Mouse (Mus musculus) heart, adult 2 months (tissue): ENCODE results near the gene Ube2e3. TPM values are rescaled to one million over a fixed set of nuclear protein-coding genes. Genes with fewer than 3 reads are reported as not detected.

ENCODE experiments used
- DNase-seq, 2 experiments: peaks; one replicate each; pipeline ENCODE4 v3.0.0; 2021
- H3K27ac ChIP-seq: fragments of 200-600 bp; 2 replicates; pipeline ENCODE4 v1.8.1; 2022
- H3K27me3 ChIP-seq: fragments of 200-500 bp; 2 replicates; pipeline ENCODE4 v1.6.1; 2012; ENCODE audit warnings: mild to moderate bottlenecking, low read length, inconsistent platforms, mixed read lengths; ENCODE audit not compliant: control insufficient read depth, insufficient read depth
- H3K36me3 ChIP-seq: fragments of 200-500 bp; 2 replicates; pipeline ENCODE4 v1.6.1; 2012; ENCODE audit warnings: low read length, inconsistent platforms; ENCODE audit not compliant: control insufficient read depth, insufficient read depth
- H3K4me1 ChIP-seq: fragments of 200-500 bp; 2 replicates; pipeline ENCODE4 v1.6.1; 2011; ENCODE audit warnings: low read length; ENCODE audit not compliant: control insufficient read depth, insufficient read depth
- H3K4me3 ChIP-seq: fragments of 200-600 bp; 2 replicates; pipeline ENCODE4 v1.8.1; 2022
- H3K79me2 ChIP-seq: fragments of 200-500 bp; replicated peaks from 2 replicates; pipeline ENCODE4 v1.6.1; 2012; ENCODE audit warnings: mild to moderate bottlenecking, inconsistent platforms, low read length, moderate library complexity, mixed read lengths; ENCODE audit not compliant: control insufficient read depth, insufficient read depth
- H3K9ac ChIP-seq: fragments of 200-500 bp; 2 replicates; pipeline ENCODE4 v1.6.1; 2012; ENCODE audit warnings: low read depth, mild to moderate bottlenecking, control low read depth, inconsistent platforms, low read length, mixed read lengths
- CTCF ChIP-seq: fragments of 200-600 bp; IDR thresholded peaks from 2 replicates; pipeline ENCODE4 v1.8.1; 2022; ENCODE audit warnings: antibody characterized with exemption, mild to moderate bottlenecking, moderate library complexity
- EP300 ChIP-seq: fragments of 200-500 bp; IDR thresholded peaks from 2 replicates; pipeline ENCODE4 v1.6.1; 2011; ENCODE audit warnings: low read depth, low read length, control low read depth; ENCODE audit not compliant: insufficient read depth
- POLR2A ChIP-seq: fragments of 200-500 bp; IDR thresholded peaks from 2 replicates; pipeline ENCODE4 v1.6.1; 2011; ENCODE audit warnings: mild to moderate bottlenecking, low read depth, low read length, control low read depth; ENCODE audit not compliant: insufficient read depth
- WGBS: fragments of 180-500 bp; shearing (Covaris S2); methylation state at CpG from one replicate; pipeline ENCODE4 v1.1.7; 2018; 5-methylcytosine and 5-hydroxymethylcytosine counted together
- intact Hi-C: fragments of 180-260 bp; cut with DNase I; formaldehyde crosslinking; loops from one replicate; pipeline ENCODE4 v1.15.1; 2025
- polyA plus RNA-seq: library from polyadenylated mRNA; depleted of rRNA; stranded (reverse); fragments of >200 nt; gene quantifications from 2 replicates; pipeline ENCODE4 v1.2.3, GENCODE M21; 2012
- total RNA-seq, 2 experiments: library from RNA; stranded (reverse); gene quantifications; 2 replicates each; pipeline ENCODE4 v1.2.3; 2021

Ube2e3 gene
- total and polyA plus RNA-seq, 3 experiments, result 20.9 to 47.8 (median 42.1) TPM

- H3K9ac ChIP-seq, result no peak overlapping the region
- H3K36me3 ChIP-seq, result no peaks in the 10 kb centered on the region; the same call in 1 of the 2 replicates
- H3K4me3 ChIP-seq, result no peak overlapping the region
- H3K79me2 ChIP-seq, result peaks cover 7% of the 10 kb centered on the region; the same call in 1 of the 2 replicates
- intact Hi-C loops, result no loop called here
- TF ChIP-seq EP300 (no peak), POLR2A (no peak), CTCF (no peak)
- no peak overlapping the region for H3K27ac ChIP-seq
- no peaks in the 10 kb centered on the region for H3K27me3 ChIP-seq
- no peak for DNase-seq
- 80% methylated on average over 2 of the region's 2 CpGs for WGBS
- H3K4me1 ChIP-seq, result peaks cover 2% of the 10 kb centered on the region
Measured at GRCm38 (mm10) chr2:78895216-78895615, 27.3 kb downstream of the Ube2e3 start.

GRCm38 (mm10) chr2:78905916-78906315 is 38.0 kb downstream of the Ube2e3 start:
- H3K4me1 ChIP-seq, result peaks cover 13% of the 10 kb centered on the region
- no peak for TF ChIP-seq EP300
- no peak for TF ChIP-seq POLR2A
- no peak for TF ChIP-seq CTCF
- no peak for DNase-seq
- intact Hi-C loops, result loop anchor here (5.0 kb wide), 1 partner anchor 39 kb away; the partner anchor contains the start of gene Ube2e3
- H3K36me3 ChIP-seq, result peaks cover 13% of the 10 kb centered on the region
- no peaks in the 10 kb centered on the region for H3K27me3 ChIP-seq
- H3K79me2 ChIP-seq, result peaks cover 9% of the 10 kb centered on the region
- no peak overlapping the region for H3K9ac ChIP-seq
- H3K27ac ChIP-seq, result peak overlapping the region; percentile 36
- 25% methylated on average over 3 of the region's 3 CpGs for WGBS
- no peak overlapping the region for H3K4me3 ChIP-seq

GRCm38 (mm10) chr2:78911516-78911915 is 43.6 kb downstream of the Ube2e3 start:
- Histone ChIP-seq H3K4me3 (no peak overlapping the region), H3K27me3 (no peaks in the 10 kb centered on the region), H3K79me2 (peaks cover 7% of the 10 kb centered on the region), H3K4me1 (peaks cover 9% of the 10 kb centered on the region), H3K9ac (no peak overlapping the region), H3K27ac (no peak overlapping the region), H3K36me3 (peaks cover 3% of the 10 kb centered on the region)
- intact Hi-C loops, result loop anchor here (10.0 kb wide), 1 partner anchor 147 kb away; no protein-coding TSS in a partner anchor
- TF ChIP-seq CTCF, result no peak
- no peak for TF ChIP-seq EP300
- no peak for TF ChIP-seq POLR2A
- DNase-seq, result no peak

GRCm38 (mm10) chr2:78914861-78915260 is 46.9 kb downstream of the Ube2e3 start:
- intact Hi-C loops, result loop anchor here (2.0 to 10.0 kb wide), 3 partner anchors 44 to 866 kb away; no protein-coding TSS in a partner anchor

GRCm38 (mm10) chr2:78922980-78923674 is 55.2 kb downstream of the Ube2e3 start:
- no peaks in the 10 kb centered on the region for H3K36me3 ChIP-seq

More at GRCm38 (mm10) chr2:78914861-78915260, 46.9 kb downstream of the Ube2e3 start:
- Histone ChIP-seq H3K4me1 (peaks cover 2% of the 10 kb centered on the region; the same call in 1 of the 2 replicates), H3K9ac (no peak overlapping the region), H3K79me2 (0 out of 2 replicates have a peak, but pooled peaks cover 1% of the 10 kb centered on the region), H3K27me3 (no peaks in the 10 kb centered on the region), H3K36me3 (no peaks in the 10 kb centered on the region), H3K27ac (no peak overlapping the region), H3K4me3 (no peak overlapping the region)
- TF ChIP-seq CTCF (peak; percentile 68), POLR2A (no peak)
- 77% methylated on average over 2 of the region's 2 CpGs for WGBS
- no peak for DNase-seq

GRCm38 (mm10) chr2:78925807-78926206 is 57.9 kb downstream of the Ube2e3 start:
- 50% methylated on average over 1 of the region's 1 CpGs for WGBS
- no peak overlapping the region for H3K27ac ChIP-seq
- H3K79me2 ChIP-seq, result no peaks in the 10 kb centered on the region
- DNase-seq, result no peak
- no peak overlapping the region for H3K4me3 ChIP-seq
- no peaks in the 10 kb centered on the region for H3K36me3 ChIP-seq
- peaks cover 3% of the 10 kb centered on the region for H3K4me1 ChIP-seq
- TF ChIP-seq CTCF, result no peak
- no peak for TF ChIP-seq POLR2A
- TF ChIP-seq EP300, result no peak
- intact Hi-C loops, result no loop called here
- no peak overlapping the region for H3K9ac ChIP-seq
- H3K27me3 ChIP-seq, result no peaks in the 10 kb centered on the region

More at GRCm38 (mm10) chr2:78922980-78923674, 55.2 kb downstream of the Ube2e3 start:
- Histone ChIP-seq H3K4me1 (peaks cover 3% of the 10 kb centered on the region), H3K79me2 (no peaks in the 10 kb centered on the region), H3K4me3 (no peak overlapping the region), H3K9ac (no peak overlapping the region), H3K27ac (no peak overlapping the region), H3K27me3 (no peaks in the 10 kb centered on the region)
- TF ChIP-seq POLR2A (no peak), EP300 (no peak), CTCF (no peak)
- intact Hi-C loops, result no loop called here
- 66% methylated on average over 6 of the region's 6 CpGs for WGBS
- DNase-seq, result no peak
